Mouse (Mus musculus) cerebellum, adult 2 months (tissue): ENCODE measurements around the gene Tmem208. TPM values are rescaled to one million over a fixed set of nuclear protein-coding genes. Genes with fewer than 3 reads are reported as not detected.

ENCODE experiments used
- DNase-seq, 2 experiments: peaks; one replicate each; pipeline ENCODE4 v3.0.0; 2021
- H3K27ac ChIP-seq: fragments of 200-500 bp; 2 replicates; pipeline ENCODE4 v1.5.1; 2012; ENCODE audit warnings: low read length, control low read depth, inconsistent platforms; ENCODE audit not compliant: insufficient read depth
- H3K27me3 ChIP-seq: fragments of 200-500 bp; 2 replicates; pipeline ENCODE4 v1.6.1; 2012; ENCODE audit warnings: inconsistent platforms, mild to moderate bottlenecking, low read length, moderate library complexity; ENCODE audit not compliant: control insufficient read depth, insufficient read depth
- H3K4me1 ChIP-seq: fragments of 200-500 bp; 2 replicates; pipeline ENCODE4 v1.6.1; 2011; ENCODE audit warnings: low read length; ENCODE audit not compliant: control insufficient read depth, insufficient read depth
- H3K4me3 ChIP-seq: fragments of 200-500 bp; replicated peaks from 2 replicates; pipeline ENCODE3; 2011; ENCODE audit warnings: mild to moderate bottlenecking, low read depth, low read length, control low read depth; ENCODE audit not compliant: insufficient read depth
- CTCF ChIP-seq: fragments of 200-500 bp; IDR thresholded peaks from 2 replicates; pipeline ENCODE4 v1.5.1; 2011; ENCODE audit warnings: low read depth, mild to moderate bottlenecking, control low read depth, low read length, moderate library complexity, borderline replicate concordance; ENCODE audit not compliant: insufficient read depth
- POLR2A ChIP-seq: fragments of 200-500 bp; IDR thresholded peaks from 2 replicates; pipeline ENCODE4 v1.6.1; 2011; ENCODE audit warnings: low read length, control low read depth, borderline replicate concordance; ENCODE audit not compliant: insufficient read depth
- WGBS: fragments of 180-500 bp; shearing (Covaris S2); methylation state at CpG from one replicate; pipeline ENCODE4 v1.1.7; 2018; 5-methylcytosine and 5-hydroxymethylcytosine counted together
- polyA plus RNA-seq: library from polyadenylated mRNA; depleted of rRNA; stranded (reverse); fragments of >200 nt; gene quantifications from 2 replicates; pipeline ENCODE4 v1.2.3, GENCODE M21; 2012; rRNA removed

Tmem208 gene
- polyA plus RNA-seq, result 106 and 110 TPM in 2 replicates

- Histone ChIP-seq H3K27me3 (no peaks in the 10 kb centered on the region), H3K4me1 (peaks cover 3% of the 10 kb centered on the region; the same call in 1 of the 2 replicates), H3K27ac (peak within 1 kb of the TSS; percentile 58; the same call in 1 of the 2 replicates), H3K4me3 (peak within 1 kb of the TSS; percentile 83)
- DNase-seq, result peak; percentile 97
- WGBS, result under 1% methylated on average over 36 of the region's 36 CpGs
- TF ChIP-seq CTCF (peak; percentile 53; the same call in 1 of the 2 replicates), POLR2A (peak; percentile 90)
Observed at GRCm38 (mm10) chr8:105326141-105326672, at the start of gene Tmem208, which contains the start of gene Lrrc29. Gene Tmem208 (plus strand): TSS chr8:105326354. Gene Lrrc29 (minus strand): TSS chr8:105326278.

DNA sequence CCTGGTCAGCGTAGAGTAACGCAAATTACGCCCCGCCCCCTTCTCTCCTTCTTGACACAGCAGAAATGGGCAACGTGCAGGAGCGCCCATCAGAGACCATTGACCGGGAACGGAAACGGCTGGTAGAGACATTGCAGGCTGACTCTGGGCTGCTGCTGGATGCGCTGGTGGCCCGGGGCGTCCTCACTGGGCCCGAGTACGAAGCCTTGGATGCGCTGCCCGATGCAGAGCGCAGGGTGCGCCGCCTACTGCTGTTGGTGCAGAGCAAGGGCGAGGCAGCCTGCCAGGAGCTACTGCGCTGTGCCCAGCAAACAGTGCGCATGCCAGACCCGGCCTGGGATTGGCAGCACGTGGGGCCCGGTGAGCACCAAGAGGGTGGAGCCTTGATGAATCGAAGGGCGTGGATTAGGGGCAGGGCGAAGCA is 47.2 kb upstream of the Tmem208 start:
- peak; percentile 94 for DNase-seq
- Histone ChIP-seq H3K27ac (no peak overlapping the region), H3K4me3 (peak overlapping the region; percentile 57), H3K27me3 (no peaks in the 10 kb centered on the region; the same call in 1 of the 2 replicates), H3K4me1 (peaks cover 9% of the 10 kb centered on the region)
- WGBS, result 2% methylated on average over 28 of the region's 28 CpGs
- TF ChIP-seq CTCF (no peak; the same call in 1 of the 2 replicates), POLR2A (peak; percentile 27; the same call in 1 of the 2 replicates)

- WGBS, result 78% methylated on average over 3 of the region's 3 CpGs
- no peaks in the 10 kb centered on the region; the same call in 1 of the 2 replicates for H3K27me3 ChIP-seq
- H3K4me1 ChIP-seq, result peaks cover 9% of the 10 kb centered on the region
- H3K27ac ChIP-seq, result no peak overlapping the region
- DNase-seq, result no peak
- TF ChIP-seq CTCF (no peak), POLR2A (no peak)
- no peak overlapping the region for H3K4me3 ChIP-seq
Observed at GRCm38 (mm10) chr8:105280567-105280966, 45.6 kb upstream of the Tmem208 start.

DNA sequence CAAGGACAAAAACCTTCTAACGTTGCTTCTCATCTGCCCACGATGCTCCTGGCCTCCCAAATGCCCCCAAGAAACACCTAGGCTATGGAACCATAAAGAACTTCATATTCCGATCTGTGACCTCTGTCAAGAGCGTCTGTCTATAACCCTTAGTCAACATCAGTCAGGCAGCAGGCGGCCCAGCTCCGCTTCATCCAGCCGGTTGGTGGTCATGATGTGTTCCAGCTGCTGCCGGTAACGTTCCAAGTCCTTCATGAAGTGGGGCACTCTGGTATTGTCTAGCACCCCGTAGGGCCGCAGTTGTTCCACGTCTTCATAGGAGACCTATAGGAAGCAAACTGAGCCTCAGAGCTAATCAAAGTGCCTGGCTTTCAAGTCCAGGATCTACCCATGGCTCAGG is 44.3 kb upstream of the Tmem208 start:
- no peak overlapping the region for H3K4me3 ChIP-seq
- 89% methylated on average over 12 of the region's 12 CpGs for WGBS
- TF ChIP-seq POLR2A, result no peak
- TF ChIP-seq CTCF, result no peak
- no peak for DNase-seq
- no peaks in the 10 kb centered on the region for H3K27me3 ChIP-seq
- H3K27ac ChIP-seq, result no peak overlapping the region
- peaks cover 9% of the 10 kb centered on the region for H3K4me1 ChIP-seq

GRCm38 (mm10) chr8:105282239-105282638 is 43.9 kb upstream of the Tmem208 start:
- Histone ChIP-seq H3K27me3 (no peaks in the 10 kb centered on the region), H3K27ac (no peak overlapping the region), H3K4me3 (no peak overlapping the region), H3K4me1 (peaks cover 9% of the 10 kb centered on the region)
- no peak for TF ChIP-seq POLR2A
- TF ChIP-seq CTCF, result no peak
- WGBS, result 94% methylated on average over 4 of the region's 4 CpGs
- no peak for DNase-seq

GRCm38 (mm10) chr8:105283074-105283473 is 43.1 kb upstream of the Tmem208 start:
- H3K4me3 ChIP-seq, result peak overlapping the region; percentile 13
- peaks cover 9% of the 10 kb centered on the region for H3K4me1 ChIP-seq
- peak; percentile 60 to 65 for DNase-seq
- 20% methylated on average over 23 of the region's 23 CpGs for WGBS
- H3K27me3 ChIP-seq, result no peaks in the 10 kb centered on the region
- no peak overlapping the region for H3K27ac ChIP-seq
- TF ChIP-seq CTCF (peak; percentile 73), POLR2A (no peak)

GRCm38 (mm10) chr8:105285514-105285913 is 40.6 kb upstream of the Tmem208 start:
- WGBS, result 45% methylated on average over 12 of the region's 12 CpGs
- Histone ChIP-seq H3K27ac (no peak overlapping the region), H3K27me3 (no peaks in the 10 kb centered on the region), H3K4me3 (no peak overlapping the region), H3K4me1 (peaks cover 11% of the 10 kb centered on the region)
- DNase-seq, result no peak
- TF ChIP-seq CTCF, result no peak
- TF ChIP-seq POLR2A, result no peak

DNA sequence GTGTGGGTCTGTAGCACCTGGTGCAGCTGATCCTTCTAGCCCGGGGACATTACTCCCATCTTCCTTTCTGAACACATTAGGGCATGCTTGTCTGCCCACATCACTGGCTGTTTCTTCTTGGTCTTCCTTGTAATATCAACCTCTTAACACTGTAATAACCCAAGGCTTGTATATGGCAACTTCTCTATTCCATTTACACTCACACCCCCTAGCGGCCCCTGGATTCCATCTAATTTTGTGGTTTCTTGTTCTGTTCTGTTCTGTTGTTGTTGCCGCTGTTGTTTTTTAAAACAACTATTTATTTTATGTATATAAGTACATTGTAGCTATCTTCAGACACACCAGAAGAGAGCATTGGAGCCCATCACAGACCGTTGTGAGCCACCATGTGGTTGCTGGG is 39.2 kb upstream of the Tmem208 start:
- WGBS, result 81% methylated on average over 4 of the region's 4 CpGs
- Histone ChIP-seq H3K4me3 (no peak overlapping the region), H3K27me3 (no peaks in the 10 kb centered on the region), H3K4me1 (peaks cover 11% of the 10 kb centered on the region), H3K27ac (no peak overlapping the region)
- TF ChIP-seq CTCF (no peak), POLR2A (no peak)
- DNase-seq, result no peak
